Mouse (Mus musculus) bone marrow, adult 2 months (tissue): ENCODE measurements at regions not wholly inside any gene's neighbourhood (a gene's known extent, or its start where the extent isn't known, plus 50 kb on each side); places are given as distances from the start of the nearest gene placed in this dataset.

Source experiments
- CTCF ChIP-seq: fragments of 200-500 bp; IDR thresholded peaks from 2 replicates; pipeline ENCODE4 v1.5.1; 2011; ENCODE audit warnings: low read length, control low read depth; ENCODE audit not compliant: control insufficient read depth, insufficient read depth
- POLR2A ChIP-seq: fragments of 200-500 bp; IDR thresholded peaks from 2 replicates; pipeline ENCODE4 v1.6.1; 2011; ENCODE audit warnings: low read depth, mild to moderate bottlenecking, control low read depth, low read length, borderline replicate concordance; ENCODE audit not compliant: control insufficient read depth

DNA sequence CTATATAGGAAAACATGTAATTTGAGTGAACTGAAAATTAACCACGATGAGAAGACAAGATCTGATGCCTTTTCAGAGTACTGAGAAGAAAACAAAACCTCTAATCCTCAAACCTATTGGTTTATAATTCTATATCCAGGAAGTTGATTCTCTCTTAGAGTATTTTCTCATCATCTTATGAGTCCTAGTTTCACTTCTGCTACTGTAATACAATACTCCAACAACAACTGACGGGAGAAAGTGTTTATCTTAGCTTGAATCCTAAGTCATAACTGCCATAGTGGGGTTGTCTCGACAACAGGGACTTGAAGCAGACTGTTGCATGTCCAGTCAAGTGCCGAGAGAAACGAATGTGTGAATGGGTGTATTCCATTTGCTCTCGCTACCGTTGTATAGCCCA is 211.9 kb downstream of the Map2k6 start:
- no peak for TF ChIP-seq CTCF
- TF ChIP-seq POLR2A = no peak
